Mouse (Mus musculus): ENCODE results near the gene Cyp2b9. TPM values are rescaled to one million over a fixed set of nuclear protein-coding genes. Genes with fewer than 3 reads are reported as not detected.
"Not testable (repeated sequence)": the region's sequence is repeated elsewhere in the genome, so short reads cannot be mapped to it uniquely, and the experiment has no call there.

The Cyp2b9 gene
- total RNA-seq (2015; ENCODE audit: low replicate concordance) (not detected in 2 replicates), total RNA-seq (2017; ENCODE audit: low replicate concordance) (not detected in 2 replicates)

- not testable (repeated sequence) for ATAC-seq (replicated peaks; ENCODE audit: low FRiP score, poor library complexity, severe bottlenecking)
These were observed at the start of gene Cyp2b9 for GRCm38 (mm10) chr7:26173111-26173510. Gene Cyp2b9 (plus strand): TSS chr7:26173411.

GRCm38 (mm10) chr7:26139623-26140022 lies 33.6 kb upstream of the Cyp2b9 start:
- ATAC-seq (replicated peaks; ENCODE audit: low FRiP score, poor library complexity, severe bottlenecking), result not testable (repeated sequence)

- not testable (repeated sequence) for ATAC-seq (replicated peaks; ENCODE audit: low FRiP score, poor library complexity, severe bottlenecking)
These were observed 29.6 kb upstream of the Cyp2b9 start for GRCm38 (mm10) chr7:26143657-26144056.

GRCm38 (mm10) chr7:26168765-26169536 lies 4.3 kb upstream of the Cyp2b9 start:
- not testable (repeated sequence) for ATAC-seq (replicated peaks; ENCODE audit: low FRiP score, poor library complexity, severe bottlenecking)

- ATAC-seq (replicated peaks; ENCODE audit: low FRiP score, poor library complexity, severe bottlenecking), result no peak
These were observed 27.9 kb downstream of the Cyp2b9 start for GRCm38 (mm10) chr7:26201083-26201482.

- not testable (repeated sequence) for ATAC-seq (replicated peaks; ENCODE audit: low FRiP score, poor library complexity, severe bottlenecking)
These were observed 86.8 kb downstream of the Cyp2b9 start, which contains the start of gene Vmn1r184 for GRCm38 (mm10) chr7:26260034-26260433. Gene Vmn1r184 (plus strand): TSS chr7:26260334.

Other genes with a start within 250 kb of the Cyp2b9 start
- gene Cyp2b13, start 111.9 kb upstream of the Cyp2b9 start, total RNA-seq (2015; ENCODE audit: low replicate concordance), result not detected in 2 replicates
- not detected in 2 replicates for gene Cyp2b13, start 111.9 kb upstream of the Cyp2b9 start, total RNA-seq (2017; ENCODE audit: low replicate concordance)
- gene Vmn1r184, start 86.9 kb downstream of the Cyp2b9 start, total RNA-seq (2015; ENCODE audit: low replicate concordance), result not detected in 2 replicates
- gene Vmn1r184, start 86.9 kb downstream of the Cyp2b9 start, total RNA-seq (2017; ENCODE audit: low replicate concordance), result not detected in 2 replicates
- gene Cyp2a4, start 133.8 kb downstream of the Cyp2b9 start, total RNA-seq (2015; ENCODE audit: low replicate concordance), result not detected in 2 replicates
- not detected in 2 replicates for gene Cyp2a4, start 133.8 kb downstream of the Cyp2b9 start, total RNA-seq (2017; ENCODE audit: low replicate concordance)
- gene Nlrp9c, start 230.3 kb downstream of the Cyp2b9 start, total RNA-seq (2015; ENCODE audit: low replicate concordance), result not detected in 2 replicates
- gene Nlrp9c, start 230.3 kb downstream of the Cyp2b9 start, total RNA-seq (2017; ENCODE audit: low replicate concordance), result not detected in 2 replicates

Measured in erythroid progenitor cell, adult 5-6 weeks (primary cell).